Mouse (Mus musculus) midbrain, embryonic 16.5 days (tissue): ENCODE measurements around the gene Lrrfip1. TPM values are rescaled to one million over a fixed set of nuclear protein-coding genes. Genes with fewer than 3 reads are reported as not detected.

Source experiments
- ATAC-seq: fragments of 200-750 bp; cut with Nextera tagmentation; 2 replicates; pipeline ENCODE4 v1.8.0; 2017; ENCODE audit warnings: moderate TSS enrichment
- H3K27ac ChIP-seq: fragments of 300-500 bp; sonication (generic); 2 replicates; pipeline ENCODE4 v1.5.1; 2014; ENCODE audit warnings: mild to moderate bottlenecking, low read length, mixed read lengths
- H3K27me3 ChIP-seq: fragments of 300-500 bp; sonication (generic); 2 replicates; pipeline ENCODE4 v1.6.1; 2014; ENCODE audit warnings: low read depth, low read length, mixed read lengths; ENCODE audit not compliant: control insufficient read depth, insufficient read depth
- H3K36me3 ChIP-seq: fragments of 300-500 bp; sonication (generic); 2 replicates; pipeline ENCODE4 v1.6.1; 2014; ENCODE audit warnings: mild to moderate bottlenecking, low read length, moderate library complexity, mixed read lengths; ENCODE audit not compliant: control insufficient read depth, insufficient read depth
- H3K4me1 ChIP-seq: fragments of 300-500 bp; sonication (generic); 2 replicates; pipeline ENCODE4 v1.6.1; 2014; ENCODE audit warnings: mild to moderate bottlenecking, low read length, mixed read lengths; ENCODE audit not compliant: control insufficient read depth, insufficient read depth
- H3K4me2 ChIP-seq: fragments of 300-500 bp; sonication (generic); 2 replicates; pipeline ENCODE4 v1.6.1; 2014; ENCODE audit warnings: mild to moderate bottlenecking, low read length, mixed read lengths
- H3K4me3 ChIP-seq: fragments of 300-500 bp; sonication (generic); 2 replicates; pipeline ENCODE4 v1.5.1; 2014; ENCODE audit warnings: low read depth, mild to moderate bottlenecking, low read length, moderate library complexity, mixed read lengths
- H3K9ac ChIP-seq: fragments of 300-500 bp; sonication (generic); 2 replicates; pipeline ENCODE4 v1.6.1; 2014; ENCODE audit warnings: low read depth, low read length, mixed read lengths
- H3K9me3 ChIP-seq: fragments of 300-500 bp; sonication (generic); replicated peaks from 2 replicates; pipeline ENCODE4 v1.6.1; 2014; ENCODE audit warnings: mild to moderate bottlenecking, low read length, mixed read lengths; ENCODE audit not compliant: control insufficient read depth, poor library complexity, severe bottlenecking
- WGBS: fragments of 180-500 bp; shearing (Covaris S2); extraction: QIAGEN DNeasy Blood & Tissue Kit; methylation state at CpG from one replicate; pipeline ENCODE4 v1.1.7; 2014; 5-methylcytosine and 5-hydroxymethylcytosine counted together
- polyA plus RNA-seq: library from polyadenylated mRNA; unstranded; fragments of >200 nt; fragmentation: Nextera tagmentation; extraction: Ambion mirVana; gene quantifications from 2 replicates; pipeline ENCODE4 v1.2.1, GENCODE M21; 2015

The Lrrfip1 gene
- polyA plus RNA-seq, 1 experiment from 2014 or later, result 44.4 TPM

GRCm38 (mm10) chr1:91097283-91097834 lies 98.8 kb downstream of the Lrrfip1 start:
- Histone ChIP-seq H3K4me2 (no peak overlapping the region), H3K27me3 (no peaks in the 10 kb centered on the region), H3K9me3 (no peaks in the 10 kb centered on the region), H3K9ac (no peak overlapping the region), H3K4me1 (no peaks in the 10 kb centered on the region), H3K36me3 (no peaks in the 10 kb centered on the region), H3K27ac (no peak overlapping the region), H3K4me3 (no peak overlapping the region)
- no peak for ATAC-seq
- 89% methylated on average over 11 of the region's 11 CpGs for WGBS

GRCm38 (mm10) chr1:91098887-91099286 lies 100.3 kb downstream of the Lrrfip1 start:
- no peak for ATAC-seq
- H3K4me2 ChIP-seq, result no peak overlapping the region
- 12% methylated on average over 6 of the region's 6 CpGs for WGBS

GRCm38 (mm10) chr1:91101709-91102440 lies 103.3 kb downstream of the Lrrfip1 start:
- H3K27me3 ChIP-seq, result no peaks in the 10 kb centered on the region
- no peak for ATAC-seq
- H3K4me1 ChIP-seq, result no peaks in the 10 kb centered on the region
- H3K36me3 ChIP-seq, result peaks cover 11% of the 10 kb centered on the region; the same call in 1 of the 2 replicates
- H3K9ac ChIP-seq, result no peak overlapping the region
- H3K4me2 ChIP-seq, result no peak overlapping the region
- no peaks in the 10 kb centered on the region for H3K9me3 ChIP-seq
- no peak overlapping the region for H3K27ac ChIP-seq
- WGBS, result 66% methylated on average over 11 of the region's 11 CpGs
- H3K4me3 ChIP-seq, result no peak overlapping the region

More at GRCm38 (mm10) chr1:91098887-91099286, 100.3 kb downstream of the Lrrfip1 start:
- Histone ChIP-seq H3K9ac (no peak overlapping the region), H3K9me3 (no peaks in the 10 kb centered on the region), H3K27me3 (no peaks in the 10 kb centered on the region), H3K36me3 (0 out of 2 replicates have a peak, but pooled peaks cover 5% of the 10 kb centered on the region), H3K4me1 (no peaks in the 10 kb centered on the region), H3K27ac (no peak overlapping the region), H3K4me3 (no peak overlapping the region)

- Histone ChIP-seq H3K4me3 (no peak overlapping the region), H3K9ac (no peak overlapping the region), H3K9me3 (no peaks in the 10 kb centered on the region), H3K36me3 (peaks cover 11% of the 10 kb centered on the region; the same call in 1 of the 2 replicates), H3K4me2 (no peak overlapping the region), H3K4me1 (no peaks in the 10 kb centered on the region), H3K27me3 (no peaks in the 10 kb centered on the region), H3K27ac (no peak overlapping the region)
- ATAC-seq, result no peak
- 94% methylated on average over 15 of the region's 15 CpGs for WGBS
Observed at GRCm38 (mm10) chr1:91103366-91103983, 104.9 kb downstream of the Lrrfip1 start.

GRCm38 (mm10) chr1:91107548-91107947 lies 109.0 kb downstream of the Lrrfip1 start:
- H3K36me3 ChIP-seq, result peaks cover 17% of the 10 kb centered on the region; the same call in 1 of the 2 replicates
- 74% methylated on average over 5 of the region's 5 CpGs for WGBS
- no peak overlapping the region for H3K9ac ChIP-seq
- ATAC-seq, result no peak
- no peak overlapping the region for H3K4me3 ChIP-seq
- H3K4me1 ChIP-seq, result no peaks in the 10 kb centered on the region
- no peaks in the 10 kb centered on the region for H3K27me3 ChIP-seq
- H3K9me3 ChIP-seq, result no peaks in the 10 kb centered on the region
- no peak overlapping the region for H3K27ac ChIP-seq
- H3K4me2 ChIP-seq, result no peak overlapping the region

GRCm38 (mm10) chr1:91109302-91109701 lies 110.8 kb downstream of the Lrrfip1 start:
- H3K27ac ChIP-seq, result no peak overlapping the region
- H3K9me3 ChIP-seq, result no peaks in the 10 kb centered on the region
- H3K9ac ChIP-seq, result no peak overlapping the region
- peaks cover 12% of the 10 kb centered on the region; the same call in 1 of the 2 replicates for H3K36me3 ChIP-seq
- H3K4me2 ChIP-seq, result no peak overlapping the region
- H3K27me3 ChIP-seq, result no peaks in the 10 kb centered on the region
- no peaks in the 10 kb centered on the region for H3K4me1 ChIP-seq
- ATAC-seq, result no peak
- no peak overlapping the region for H3K4me3 ChIP-seq
- 84% methylated on average over 4 of the region's 4 CpGs for WGBS

GRCm38 (mm10) chr1:91112171-91112570 lies 113.6 kb downstream of the Lrrfip1 start:
- Histone ChIP-seq H3K9me3 (no peaks in the 10 kb centered on the region), H3K27me3 (no peaks in the 10 kb centered on the region), H3K27ac (no peak overlapping the region), H3K4me2 (no peak overlapping the region), H3K36me3 (peaks cover 8% of the 10 kb centered on the region; the same call in 1 of the 2 replicates), H3K4me1 (no peaks in the 10 kb centered on the region), H3K4me3 (no peak overlapping the region), H3K9ac (no peak overlapping the region)
- whole genome bisulfite sequencing, result 92% methylated on average over 14 of the region's 14 CpGs
- no peak for ATAC-seq

- H3K4me2 ChIP-seq, result no peak overlapping the region
- H3K4me1 ChIP-seq, result no peaks in the 10 kb centered on the region
- no peaks in the 10 kb centered on the region for H3K27me3 ChIP-seq
- 95% methylated on average over 4 of the region's 4 CpGs for WGBS
- H3K9me3 ChIP-seq, result no peaks in the 10 kb centered on the region
- H3K4me3 ChIP-seq, result no peak overlapping the region
- H3K27ac ChIP-seq, result no peak overlapping the region
- H3K36me3 ChIP-seq, result peaks cover 8% of the 10 kb centered on the region; the same call in 1 of the 2 replicates
- no peak overlapping the region for H3K9ac ChIP-seq
- no peak for ATAC-seq
Observed at GRCm38 (mm10) chr1:91112606-91113005, 114.1 kb downstream of the Lrrfip1 start.

GRCm38 (mm10) chr1:91122121-91122520 lies 123.6 kb downstream of the Lrrfip1 start:
- no peak overlapping the region for H3K9ac ChIP-seq
- no peak overlapping the region for H3K27ac ChIP-seq
- no peaks in the 10 kb centered on the region for H3K4me1 ChIP-seq
- H3K4me2 ChIP-seq, result no peak overlapping the region
- H3K9me3 ChIP-seq, result no peaks in the 10 kb centered on the region
- H3K27me3 ChIP-seq, result no peaks in the 10 kb centered on the region
- H3K36me3 ChIP-seq, result peaks cover 18% of the 10 kb centered on the region
- WGBS, result 86% methylated on average over 11 of the region's 11 CpGs
- no peak for ATAC-seq
- no peak overlapping the region for H3K4me3 ChIP-seq
